8 mouse cellular contexts compared by ENCODE assay signal in the genomic region with DNA sequence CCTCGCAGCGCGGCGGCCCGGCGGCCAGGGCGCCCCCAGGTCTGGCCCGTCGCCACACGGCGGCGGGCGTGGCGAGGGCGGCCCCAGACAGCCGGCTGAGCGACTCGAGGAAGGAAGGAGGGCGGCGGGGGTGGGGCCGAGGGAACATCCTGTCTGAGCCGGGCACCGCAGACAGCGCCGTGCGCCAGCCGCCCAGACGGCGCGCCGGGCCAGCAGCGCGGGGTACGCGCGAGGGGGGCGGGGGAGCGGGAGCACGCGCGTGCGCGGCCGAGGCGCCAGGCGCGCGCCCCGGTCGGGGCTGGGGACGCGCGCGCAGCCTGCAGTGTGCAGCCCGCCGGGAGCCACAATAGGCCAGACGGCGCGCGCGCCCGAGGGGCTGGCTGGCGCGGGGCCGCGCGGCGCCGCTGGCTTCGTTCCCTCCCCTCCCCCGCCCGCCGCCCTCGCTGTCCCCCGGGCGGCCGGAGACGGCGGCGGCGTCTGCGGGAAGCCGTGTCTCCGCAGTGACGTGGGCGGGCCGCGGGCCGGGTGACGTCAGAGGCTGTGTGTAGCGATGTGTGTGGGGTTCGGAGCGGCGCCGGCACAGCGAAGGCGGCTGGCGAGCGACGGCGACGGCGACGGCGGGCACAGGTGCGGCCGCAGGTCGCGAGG. TPM values are rescaled to one million over a fixed set of nuclear protein-coding genes. Genes with fewer than 3 reads are reported as not detected.
DNase-seq lines count a peak whose midpoint lies in the region; ATAC-seq and TF ChIP-seq lines count a peak whose summit lies in the region.

A gene (plus strand): TSS at position 528 of the 648 bp plus-strand sequence.

- H3K27me3 ChIP-seq in forebrain, embryonic 11.5 days (ENCODE audit: control insufficient read depth, insufficient read depth, low read length): no peaks in the 10 kb centered on the region
- no peaks in the 10 kb centered on the region for H3K27me3 ChIP-seq in heart, embryonic 16.5 days (ENCODE audit: control insufficient read depth, insufficient read depth, low read length)
- peaks cover 5% of the 10 kb centered on the region; the same call in 1 of the 2 replicates for H3K27me3 ChIP-seq in liver, embryonic 16.5 days (ENCODE audit: control insufficient read depth, insufficient read depth, low read depth, low read length)
- no peaks in the 10 kb centered on the region for H3K27me3 ChIP-seq in neural tube, embryonic 13.5 days
- H3K27me3 ChIP-seq in testis, adult 2 months (ENCODE audit: control insufficient read depth, insufficient read depth, low read length): no peaks in the 10 kb centered on the region

- peak within 1 kb of the TSS; percentile 91 for H3K4me3 ChIP-seq in forebrain, embryonic 11.5 days (ENCODE audit: low read depth, low read length)
- peak within 1 kb of the TSS; percentile 81 for H3K4me3 ChIP-seq in heart, embryonic 16.5 days (ENCODE audit: low read length)
- peak within 1 kb of the TSS; percentile 84 for H3K4me3 ChIP-seq in liver, embryonic 16.5 days (ENCODE audit: low read depth, low read length)
- H3K4me3 ChIP-seq in neural tube, embryonic 13.5 days: peak within 1 kb of the TSS; percentile 98
- peak within 1 kb of the TSS; percentile 96 for H3K4me3 ChIP-seq in testis, adult 2 months (ENCODE audit: control insufficient read depth, low read depth, low read length)

- no peaks in the 10 kb centered on the region for H3K9me3 ChIP-seq in forebrain, embryonic 11.5 days (ENCODE audit: control insufficient read depth, low read length)
- H3K9me3 ChIP-seq in heart, embryonic 16.5 days (replicated peaks; ENCODE audit: control insufficient read depth, low read length): no peaks in the 10 kb centered on the region
- no peaks in the 10 kb centered on the region for H3K9me3 ChIP-seq in liver, embryonic 16.5 days (replicated peaks; ENCODE audit: control insufficient read depth, low read length)
- no peaks in the 10 kb centered on the region for H3K9me3 ChIP-seq in neural tube, embryonic 13.5 days

- TF ChIP-seq POLR2A in testis, adult 2 months (IDR thresholded peaks at IDR 0.05; ENCODE audit: control insufficient read depth, low read depth, low read length): peak; percentile 63; the same call in 1 of the 2 replicates

- peak within 1 kb of the TSS; percentile 93 for H3K9ac ChIP-seq in forebrain, embryonic 11.5 days (ENCODE audit: low read length)
- H3K9ac ChIP-seq in heart, embryonic 16.5 days (ENCODE audit: low read length): peak within 1 kb of the TSS; percentile 90
- peak within 1 kb of the TSS; percentile 89 for H3K9ac ChIP-seq in liver, embryonic 16.5 days (ENCODE audit: low read depth, low read length)
- H3K9ac ChIP-seq in neural tube, embryonic 13.5 days: peak within 1 kb of the TSS; percentile 97

- H3K36me3 ChIP-seq in forebrain, embryonic 11.5 days (ENCODE audit: control insufficient read depth, insufficient read depth, low read length): no peaks in the 10 kb centered on the region
- no peaks in the 10 kb centered on the region; the same call in 1 of the 2 replicates for H3K36me3 ChIP-seq in heart, embryonic 16.5 days (ENCODE audit: control insufficient read depth, insufficient read depth)
- no peaks in the 10 kb centered on the region; the same call in 1 of the 2 replicates for H3K36me3 ChIP-seq in liver, embryonic 16.5 days (ENCODE audit: control insufficient read depth, insufficient read depth)
- no peaks in the 10 kb centered on the region for H3K36me3 ChIP-seq in neural tube, embryonic 13.5 days
- no peaks in the 10 kb centered on the region for H3K36me3 ChIP-seq in testis, adult 2 months (ENCODE audit: control insufficient read depth, insufficient read depth, low read length)

- H3K27ac ChIP-seq in forebrain, embryonic 11.5 days (ENCODE audit: low read depth, low read length): peak within 1 kb of the TSS; percentile 97
- H3K27ac ChIP-seq in heart, embryonic 16.5 days (ENCODE audit: low read length): peak within 1 kb of the TSS; percentile 99
- peak within 1 kb of the TSS; percentile 97 for H3K27ac ChIP-seq in liver, embryonic 16.5 days (ENCODE audit: low read length)
- H3K27ac ChIP-seq in neural tube, embryonic 13.5 days (replicated peaks): peak within 1 kb of the TSS; percentile 100
- H3K27ac ChIP-seq in testis, adult 2 months (ENCODE audit: control insufficient read depth, insufficient read depth, low read depth, low read length): peak within 1 kb of the TSS; percentile 81

- peaks cover 3% of the 10 kb centered on the region; the same call in 1 of the 2 replicates for H3K4me1 ChIP-seq in forebrain, embryonic 11.5 days (replicated peaks; ENCODE audit: control insufficient read depth, insufficient read depth, low read length)
- H3K4me1 ChIP-seq in heart, embryonic 16.5 days (ENCODE audit: control insufficient read depth, insufficient read depth, low read length): peaks cover 22% of the 10 kb centered on the region
- H3K4me1 ChIP-seq in liver, embryonic 16.5 days (ENCODE audit: control insufficient read depth, low read depth, low read length): peaks cover 25% of the 10 kb centered on the region
- H3K4me1 ChIP-seq in neural tube, embryonic 13.5 days (replicated peaks): peaks cover 40% of the 10 kb centered on the region
- H3K4me1 ChIP-seq in testis, adult 2 months (ENCODE audit: control insufficient read depth, insufficient read depth, low read length): peaks cover 11% of the 10 kb centered on the region

- peak; percentile 92 for DNase-seq in CD8-positive naive resting alpha-beta T cell, adult 2 months (ENCODE audit: low read depth in 2 of 2, low spot score in 2 of 2)
- peak; percentile 83 for DNase-seq in c-Kit-positive CD71-negative TER-119-negative erythroid progenitor cells, embryonic 14.5 days (ENCODE audit: low read depth)
- DNase-seq in forebrain, embryonic 11.5 days (ENCODE audit: low spot score): peak; percentile 97
- DNase-seq in kidney, postnatal 4 days: peak; percentile 96 to 98

- peak within 1 kb of the TSS; percentile 66 for H3K4me2 ChIP-seq in forebrain, embryonic 11.5 days (ENCODE audit: low read depth, low read length, severe bottlenecking)
- peak within 1 kb of the TSS; percentile 91 for H3K4me2 ChIP-seq in heart, embryonic 16.5 days (ENCODE audit: low read depth, low read length)
- H3K4me2 ChIP-seq in liver, embryonic 16.5 days (ENCODE audit: low read depth, low read length): peak within 1 kb of the TSS; percentile 96
- H3K4me2 ChIP-seq in neural tube, embryonic 13.5 days: peak within 1 kb of the TSS; percentile 78

- peak; percentile 95 for ATAC-seq in forebrain, embryonic 11.5 days (replicated peaks; ENCODE audit: low FRiP score)
- peak; percentile 95 for ATAC-seq in heart, embryonic 16.5 days (replicated peaks; ENCODE audit: extremely low read depth, insufficient read depth, low FRiP score)
- peak; percentile 92 for ATAC-seq in liver, embryonic 16.5 days (ENCODE audit: low read depth)
- ATAC-seq in neural tube, embryonic 13.5 days (ENCODE audit: low read depth): peak; percentile 96

- no peak for TF ChIP-seq CTCF in testis, adult 2 months (IDR thresholded peaks at IDR 0.05; ENCODE audit: control insufficient read depth, insufficient read depth, insufficient replicate concordance, low read depth, low read length)

- under 1% methylated on average over 56 of the region's 109 CpGs for WGBS in forebrain, embryonic 11.5 days
- WGBS in heart, embryonic 16.5 days: under 1% methylated on average over 71 of the region's 109 CpGs
- WGBS in liver, embryonic 16.5 days (ENCODE audit: insufficient replicate concordance): 0% methylated on average over 32 of the region's 109 CpGs
- under 1% methylated on average over 78 of the region's 109 CpGs for WGBS in neural tube, embryonic 13.5 days

RNA-seq across cellular contexts. Expression of the gene that starts here (rescaled TPM):
- 31.6 and 33.5 TPM in 2 replicates for polyA plus RNA-seq in forebrain, embryonic 11.5 days (2014; fragmentation: Nextera tagmentation; extraction: Ambion mirVana)
- polyA plus RNA-seq in heart, embryonic 16.5 days (2015; fragmentation: Nextera tagmentation; extraction: Ambion mirVana): 10.0 and 10.3 TPM in 2 replicates
- 4.2 and 5.6 TPM in 2 replicates for polyA plus RNA-seq in liver, embryonic 16.5 days (2015; fragmentation: Nextera tagmentation; extraction: Ambion mirVana)
- polyA plus RNA-seq in neural tube, embryonic 13.5 days (2015; fragmentation: Nextera tagmentation; extraction: Ambion mirVana): 29.9 and 35.3 TPM in 2 replicates
- polyA plus RNA-seq in testis, adult 2 months (2012; rRNA removed): 3.5 and 3.7 TPM in 2 replicates

Comparison
In these comparisons a context has a peak if more than half of its experiments do, and no peak if none do; other contexts are left out.
1. Peak in every context shown above with its lines: DNase-seq, ATAC-seq, H3K4me3 ChIP-seq and H3K27ac ChIP-seq.